Mouse (Mus musculus) ES-Bruce4 (cell line): Measurements from ENCODE around the gene Spdef. TPM values are rescaled to one million over a fixed set of nuclear protein-coding genes. Genes with fewer than 3 reads are reported as not detected.

ENCODE experiments used
- H3K27ac ChIP-seq: 2 replicates; pipeline ENCODE4 v1.5.1; 2012; ENCODE audit warnings: low read length, inconsistent platforms; ENCODE audit not compliant: insufficient read depth
- H3K27me3 ChIP-seq: 2 replicates; pipeline ENCODE4 v1.6.1; 2012; ENCODE audit warnings: mild to moderate bottlenecking, low read length, inconsistent platforms; ENCODE audit not compliant: control insufficient read depth, poor library complexity, insufficient read depth, severe bottlenecking
- H3K36me3 ChIP-seq: 2 replicates; pipeline ENCODE4 v1.6.1; 2012; ENCODE audit warnings: inconsistent platforms, mild to moderate bottlenecking, low read length, moderate library complexity; ENCODE audit not compliant: control insufficient read depth, poor library complexity, insufficient read depth, severe bottlenecking
- H3K4me1 ChIP-seq: one replicate; pipeline ENCODE4 v1.8.1; 2011; ENCODE audit warnings: low read length; ENCODE audit not compliant: control insufficient read depth, insufficient read depth
- H3K4me3 ChIP-seq: 2 replicates; pipeline ENCODE4 v1.5.1; 2011; ENCODE audit warnings: low read depth, mild to moderate bottlenecking, low read length
- H3K9ac ChIP-seq: 2 replicates; pipeline ENCODE4 v1.6.1; 2012; ENCODE audit warnings: low read depth, mild to moderate bottlenecking, inconsistent platforms; ENCODE audit not compliant: poor library complexity, severe bottlenecking
- H3K9me3 ChIP-seq: replicated peaks from 2 replicates; pipeline ENCODE4 v1.6.1; 2012; ENCODE audit warnings: mild to moderate bottlenecking, low read length, inconsistent platforms; ENCODE audit not compliant: control insufficient read depth, poor library complexity, insufficient read depth, severe bottlenecking
- CTCF ChIP-seq: IDR thresholded peaks from one replicate; pipeline ENCODE4 v1.8.1; 2011; ENCODE audit warnings: low read depth, low read length
- EP300 ChIP-seq: IDR thresholded peaks from 2 replicates; pipeline ENCODE4 v1.6.1; 2011; ENCODE audit warnings: low read depth, low read length; ENCODE audit not compliant: insufficient read depth
- POLR2A ChIP-seq: IDR thresholded peaks from one replicate; pipeline ENCODE4 v1.8.1; 2011; ENCODE audit warnings: low read length; ENCODE audit not compliant: insufficient read depth
- polyA plus RNA-seq: library from polyadenylated mRNA; stranded (reverse); fragments of >200 nt; gene quantifications from 2 replicates; pipeline ENCODE4 v1.2.4, GENCODE M21; 2011; ENCODE audit warnings: low read depth; ENCODE audit not compliant: missing spikeins, insufficient read depth, insufficient read length

The Spdef gene
- polyA plus RNA-seq, 1 experiment = 1.2 TPM

GRCm38 (mm10) chr17:27751314-27752202 is 22.8 kb upstream of the Spdef start:
- no peaks in the 10 kb centered on the region for H3K36me3 ChIP-seq

GRCm38 (mm10) chr17:27750451-27750942 is 21.7 kb upstream of the Spdef start:
- no peak overlapping the region for H3K27ac ChIP-seq
- no peaks in the 10 kb centered on the region for H3K27me3 ChIP-seq
- H3K4me3 ChIP-seq = no peak overlapping the region
- TF ChIP-seq CTCF (no peak), EP300 (no peak), POLR2A (no peak)
- no peak overlapping the region for H3K9ac ChIP-seq
- peaks cover 1% of the 10 kb centered on the region for H3K4me1 ChIP-seq
- H3K36me3 ChIP-seq = no peaks in the 10 kb centered on the region
- H3K9me3 ChIP-seq = no peaks in the 10 kb centered on the region

More at GRCm38 (mm10) chr17:27751314-27752202, 22.8 kb upstream of the Spdef start:
- no peak overlapping the region for H3K9ac ChIP-seq
- TF ChIP-seq POLR2A (no peak), CTCF (no peak), EP300 (no peak)
- H3K4me3 ChIP-seq = no peak overlapping the region
- H3K27ac ChIP-seq = no peak overlapping the region
- no peaks in the 10 kb centered on the region for H3K9me3 ChIP-seq
- no peaks in the 10 kb centered on the region for H3K27me3 ChIP-seq
- H3K4me1 ChIP-seq = no peaks in the 10 kb centered on the region

- Histone ChIP-seq H3K4me1 (peaks cover 1% of the 10 kb centered on the region), H3K27me3 (no peaks in the 10 kb centered on the region), H3K9me3 (no peaks in the 10 kb centered on the region), H3K27ac (no peak overlapping the region), H3K9ac (no peak overlapping the region), H3K4me3 (no peak overlapping the region), H3K36me3 (no peaks in the 10 kb centered on the region)
- TF ChIP-seq POLR2A (no peak), EP300 (no peak), CTCF (no peak)
These were observed 19.4 kb upstream of the Spdef start for GRCm38 (mm10) chr17:27748123-27748522.

GRCm38 (mm10) chr17:27746446-27746845 is 17.7 kb upstream of the Spdef start:
- Histone ChIP-seq H3K27ac (no peak overlapping the region), H3K4me1 (peaks cover 1% of the 10 kb centered on the region), H3K27me3 (no peaks in the 10 kb centered on the region), H3K9ac (no peak overlapping the region), H3K36me3 (no peaks in the 10 kb centered on the region), H3K9me3 (no peaks in the 10 kb centered on the region), H3K4me3 (no peak overlapping the region)
- TF ChIP-seq CTCF (no peak), POLR2A (no peak), EP300 (no peak)

- no peak overlapping the region for H3K9ac ChIP-seq
- no peaks in the 10 kb centered on the region for H3K9me3 ChIP-seq
- no peaks in the 10 kb centered on the region for H3K27me3 ChIP-seq
- no peak overlapping the region for H3K4me3 ChIP-seq
- peaks cover 2% of the 10 kb centered on the region for H3K4me1 ChIP-seq
- TF ChIP-seq POLR2A (no peak), CTCF (no peak), EP300 (no peak)
- H3K36me3 ChIP-seq = no peaks in the 10 kb centered on the region
- H3K27ac ChIP-seq = no peak overlapping the region
These were observed 12.2 kb upstream of the Spdef start for GRCm38 (mm10) chr17:27740961-27741360.

- Histone ChIP-seq H3K4me3 (no peak overlapping the region), H3K9me3 (no peaks in the 10 kb centered on the region), H3K36me3 (no peaks in the 10 kb centered on the region), H3K27me3 (no peaks in the 10 kb centered on the region), H3K4me1 (peaks cover 4% of the 10 kb centered on the region), H3K9ac (no peak overlapping the region), H3K27ac (no peak overlapping the region)
- TF ChIP-seq EP300 = no peak
- no peak for TF ChIP-seq CTCF
- TF ChIP-seq POLR2A = no peak
These were observed 5.8 kb upstream of the Spdef start for GRCm38 (mm10) chr17:27734344-27735073.
